Mouse (Mus musculus) intestine, postnatal 0 days (tissue): ENCODE measurements around the gene Cpxm1. TPM values are rescaled to one million over a fixed set of nuclear protein-coding genes. Genes with fewer than 3 reads are reported as not detected.

Experiments
- ATAC-seq: fragments of 200-750 bp; cut with Nextera tagmentation; 2 replicates; pipeline ENCODE4 v1.8.0; 2017; ENCODE audit warnings: mild to moderate bottlenecking, moderate TSS enrichment, moderate library complexity
- H3K27ac ChIP-seq: fragments of 300-500 bp; sonication (generic); 2 replicates; pipeline ENCODE4 v1.5.1; 2014; ENCODE audit warnings: mild to moderate bottlenecking, low read depth, low read length, moderate library complexity
- H3K27me3 ChIP-seq: fragments of 300-500 bp; sonication (generic); replicated peaks from 2 replicates; pipeline ENCODE4 v1.6.1; 2014; ENCODE audit warnings: low read length, mixed read lengths; ENCODE audit not compliant: control insufficient read depth, insufficient read depth
- H3K36me3 ChIP-seq: fragments of 300-500 bp; sonication (generic); 2 replicates; pipeline ENCODE4 v1.6.1; 2014; ENCODE audit warnings: mild to moderate bottlenecking, moderate library complexity; ENCODE audit not compliant: control insufficient read depth, insufficient read depth
- H3K4me1 ChIP-seq: fragments of 300-500 bp; sonication (generic); replicated peaks from 2 replicates; pipeline ENCODE4 v1.6.1; 2014; ENCODE audit warnings: antibody characterized with exemption, low read length, mixed read lengths; ENCODE audit not compliant: control insufficient read depth, insufficient read depth
- H3K4me2 ChIP-seq: fragments of 300-500 bp; sonication (generic); replicated peaks from 2 replicates; pipeline ENCODE4 v1.6.1; 2014; ENCODE audit warnings: low read depth, mild to moderate bottlenecking, moderate library complexity
- H3K4me3 ChIP-seq: fragments of 300-500 bp; sonication (generic); 2 replicates; pipeline ENCODE4 v1.5.1; 2014; ENCODE audit warnings: low read depth, low read length
- H3K9ac ChIP-seq: fragments of 300-500 bp; sonication (generic); 2 replicates; pipeline ENCODE4 v1.6.1; 2014; ENCODE audit warnings: mild to moderate bottlenecking, low read depth, low read length
- H3K9me3 ChIP-seq: fragments of 300-500 bp; sonication (generic); 2 replicates; pipeline ENCODE4 v1.6.1; 2016; ENCODE audit warnings: mixed run types; ENCODE audit not compliant: control insufficient read depth
- CTCF ChIP-seq: sonication (generic); IDR thresholded peaks from 2 replicates; pipeline ENCODE4 v1.5.1; 2016; ENCODE audit warnings: low read depth, mild to moderate bottlenecking, control low read depth, antibody characterized with exemption, moderate library complexity
- WGBS: fragments of 180-500 bp; shearing (Covaris S2); extraction: QIAGEN DNeasy Blood & Tissue Kit; methylation state at CpG from one replicate; pipeline ENCODE4 v1.1.7; 2014; 5-methylcytosine and 5-hydroxymethylcytosine counted together
- polyA plus RNA-seq: library from polyadenylated mRNA; unstranded; fragments of >200 nt; fragmentation: Nextera tagmentation; extraction: Ambion mirVana; gene quantifications from 2 replicates; pipeline ENCODE4 v1.2.1, GENCODE M21; 2015

Gene Cpxm1
- polyA plus RNA-seq, 1 experiment from 2014 or later = 7.8 TPM

DNA sequence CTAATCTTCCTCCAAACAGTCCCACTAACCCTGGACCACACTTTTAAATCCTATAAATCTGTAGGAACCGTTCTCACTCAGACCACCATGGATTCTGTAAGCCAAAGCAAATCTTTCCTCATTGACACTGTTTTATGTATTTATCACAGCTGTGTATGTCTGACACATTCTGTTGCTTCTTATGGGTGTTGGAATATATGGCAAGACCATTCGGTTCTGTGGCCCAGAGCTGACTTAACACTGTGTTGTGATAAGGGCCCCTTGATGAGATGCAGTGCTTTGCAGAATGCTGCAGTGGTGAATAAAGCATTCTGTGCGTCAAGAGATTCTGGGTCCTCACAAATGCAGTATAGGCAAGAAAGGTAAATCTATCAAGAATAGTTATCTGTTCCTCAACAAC, 34.8 kb upstream of the Cpxm1 start:
- H3K27ac ChIP-seq = no peak overlapping the region
- WGBS = 83% methylated on average over 3 of the region's 3 CpGs
- H3K36me3 ChIP-seq = no peaks in the 10 kb centered on the region
- no peak overlapping the region for H3K4me3 ChIP-seq
- ATAC-seq = no peak
- TF ChIP-seq CTCF = no peak
- H3K4me2 ChIP-seq = no peak overlapping the region
- H3K4me1 ChIP-seq = no peaks in the 10 kb centered on the region
- no peaks in the 10 kb centered on the region for H3K27me3 ChIP-seq
- H3K9ac ChIP-seq = no peak overlapping the region
- no peaks in the 10 kb centered on the region for H3K9me3 ChIP-seq

- 74% methylated on average over 3 of the region's 3 CpGs for WGBS
- Histone ChIP-seq H3K27me3 (no peaks in the 10 kb centered on the region), H3K4me2 (no peak overlapping the region)
Measured at GRCm38 (mm10) chr2:130430484-130430883, 33.1 kb upstream of the Cpxm1 start.

GRCm38 (mm10) chr2:130429851-130430250, 32.5 kb upstream of the Cpxm1 start:
- no peak overlapping the region for H3K4me3 ChIP-seq
- H3K4me1 ChIP-seq = no peaks in the 10 kb centered on the region
- no peak overlapping the region for H3K27ac ChIP-seq
- no peaks in the 10 kb centered on the region for H3K9me3 ChIP-seq
- no peak overlapping the region for H3K9ac ChIP-seq
- no peak for TF ChIP-seq CTCF
- 65% methylated on average over 2 of the region's 2 CpGs for WGBS
- no peak overlapping the region for H3K4me2 ChIP-seq
- no peaks in the 10 kb centered on the region for H3K27me3 ChIP-seq
- ATAC-seq = no peak
- no peaks in the 10 kb centered on the region for H3K36me3 ChIP-seq

More at GRCm38 (mm10) chr2:130430484-130430883, 33.1 kb upstream of the Cpxm1 start:
- no peak for ATAC-seq
- no peak for TF ChIP-seq CTCF
- Histone ChIP-seq H3K4me1 (no peaks in the 10 kb centered on the region), H3K27ac (no peak overlapping the region), H3K36me3 (no peaks in the 10 kb centered on the region), H3K9me3 (no peaks in the 10 kb centered on the region), H3K4me3 (no peak overlapping the region), H3K9ac (no peak overlapping the region)

DNA sequence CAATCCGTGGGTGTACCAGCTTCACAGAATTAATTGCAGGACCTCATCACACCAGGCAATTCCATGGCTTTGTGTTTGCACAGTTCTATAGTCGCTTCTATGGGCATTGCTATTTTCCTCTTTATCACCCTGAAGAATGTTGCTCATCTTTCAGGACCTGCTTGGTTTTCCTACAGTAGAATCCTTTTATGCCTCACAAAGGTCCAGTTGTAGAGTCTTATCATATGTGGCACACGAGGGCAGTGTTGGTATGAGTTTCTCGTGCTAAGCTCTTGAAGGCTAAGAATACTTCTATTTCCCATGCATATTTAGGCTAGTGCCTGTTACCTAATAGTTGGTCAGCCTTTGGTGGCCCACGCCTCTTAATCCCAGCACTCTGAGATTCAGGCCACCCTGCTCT, 27.7 kb upstream of the Cpxm1 start:
- Histone ChIP-seq H3K4me2 (peak overlapping the region; percentile 91), H3K36me3 (peaks cover 10% of the 10 kb centered on the region), H3K4me3 (peak overlapping the region; percentile 83), H3K27me3 (no peaks in the 10 kb centered on the region), H3K27ac (no peak overlapping the region), H3K9me3 (no peaks in the 10 kb centered on the region), H3K9ac (peak overlapping the region; percentile 93), H3K4me1 (0 out of 2 replicates have a peak, but pooled peaks cover 3% of the 10 kb centered on the region)
- WGBS = 29% methylated on average over 5 of the region's 5 CpGs
- ATAC-seq = no peak
- peak; percentile 48 for TF ChIP-seq CTCF

GRCm38 (mm10) chr2:130424126-130424853, 26.9 kb upstream of the Cpxm1 start, which contains the start of the genes Vps16 and Pced1a:
TSS of gene Vps16 (plus strand) at chr2:130424339.
TSS of gene Pced1a (minus strand) at chr2:130424701.
- H3K9ac ChIP-seq = peak within 1 kb of the TSS; percentile 93
- H3K4me2 ChIP-seq = peak within 1 kb of the TSS; percentile 91
- H3K4me3 ChIP-seq = peak within 1 kb of the TSS; percentile 83
- H3K9me3 ChIP-seq = no peaks in the 10 kb centered on the region
- H3K27ac ChIP-seq = peak within 1 kb of the TSS; percentile 93
- no peaks in the 10 kb centered on the region for H3K27me3 ChIP-seq
- 0 out of 2 replicates have a peak, but pooled peaks cover 3% of the 10 kb centered on the region for H3K4me1 ChIP-seq
- ATAC-seq = peak; percentile 96
- H3K36me3 ChIP-seq = peaks cover 10% of the 10 kb centered on the region
- under 1% methylated on average over 58 of the region's 58 CpGs for WGBS
- peak; percentile 77 for TF ChIP-seq CTCF

GRCm38 (mm10) chr2:130423397-130424125, 26.2 kb upstream of the Cpxm1 start:
- Histone ChIP-seq H3K4me1 (0 out of 2 replicates have a peak, but pooled peaks cover 3% of the 10 kb centered on the region), H3K9me3 (no peaks in the 10 kb centered on the region), H3K27ac (peak overlapping the region; percentile 93), H3K4me3 (peak overlapping the region; percentile 83), H3K9ac (peak overlapping the region; percentile 93), H3K4me2 (peak overlapping the region; percentile 91), H3K36me3 (peaks cover 17% of the 10 kb centered on the region), H3K27me3 (no peaks in the 10 kb centered on the region)
- 15% methylated on average over 49 of the region's 49 CpGs for WGBS
- TF ChIP-seq CTCF = no peak
- peak; percentile 78 for ATAC-seq
